Mouse (Mus musculus) spleen, adult 2 months (tissue): ENCODE data around the gene Vamp2. TPM values are rescaled to one million over a fixed set of nuclear protein-coding genes. Genes with fewer than 3 reads are reported as not detected.

ENCODE experiments used
- DNase-seq, 2 experiments: peaks; one replicate each; pipeline versions ENCODE4 v3.0.0 to v3.0.0-alpha.2; 2012 to 2021; ENCODE audit warnings: low spot score in 2 of 2, low read depth in 1 of 2
- H3K27ac ChIP-seq: fragments of 200-500 bp; 2 replicates; pipeline ENCODE4 v1.5.1; 2012; ENCODE audit warnings: low read length, inconsistent platforms; ENCODE audit not compliant: insufficient read depth
- H3K27me3 ChIP-seq: fragments of 200-500 bp; 2 replicates; pipeline ENCODE4 v1.6.1; 2012; ENCODE audit warnings: mild to moderate bottlenecking, moderate library complexity, low read length, inconsistent platforms; ENCODE audit not compliant: control insufficient read depth, insufficient read depth
- H3K36me3 ChIP-seq: fragments of 200-500 bp; 2 replicates; pipeline ENCODE4 v1.6.1; 2012; ENCODE audit warnings: mild to moderate bottlenecking, low read length, inconsistent platforms; ENCODE audit not compliant: control insufficient read depth, insufficient read depth
- H3K4me1 ChIP-seq: fragments of 200-500 bp; 2 replicates; pipeline ENCODE4 v1.6.1; 2011; ENCODE audit warnings: inconsistent platforms; ENCODE audit not compliant: control insufficient read depth, insufficient read depth, insufficient read length
- H3K4me3 ChIP-seq: fragments of 200-500 bp; 2 replicates; pipeline ENCODE4 v1.5.1; 2011; ENCODE audit warnings: mild to moderate bottlenecking, inconsistent platforms; ENCODE audit not compliant: insufficient read depth, insufficient read length; ENCODE audit errors: extremely low read depth
- CTCF ChIP-seq: fragments of 200-500 bp; IDR thresholded peaks from 2 replicates; pipeline ENCODE4 v1.5.1; 2011; ENCODE audit warnings: mild to moderate bottlenecking, inconsistent platforms; ENCODE audit not compliant: insufficient read depth, insufficient read length, insufficient replicate concordance; ENCODE audit errors: extremely low read depth
- POLR2A ChIP-seq: fragments of 200-500 bp; IDR thresholded peaks from 2 replicates; pipeline ENCODE4 v1.6.1; 2011; ENCODE audit warnings: low read depth, low read length, inconsistent platforms
- WGBS: fragments of 180-500 bp; shearing (Covaris S2); methylation state at CpG from one replicate; pipeline ENCODE4 v1.1.7; 2018; 5-methylcytosine and 5-hydroxymethylcytosine counted together
- polyA plus RNA-seq: library from polyadenylated mRNA; depleted of rRNA; stranded (reverse); fragments of >200 nt; gene quantifications from 2 replicates; pipeline ENCODE4 v1.2.3, GENCODE M21; 2012

Gene Vamp2
- polyA plus RNA-seq, 1 experiment, result 94.2 TPM

DNA sequence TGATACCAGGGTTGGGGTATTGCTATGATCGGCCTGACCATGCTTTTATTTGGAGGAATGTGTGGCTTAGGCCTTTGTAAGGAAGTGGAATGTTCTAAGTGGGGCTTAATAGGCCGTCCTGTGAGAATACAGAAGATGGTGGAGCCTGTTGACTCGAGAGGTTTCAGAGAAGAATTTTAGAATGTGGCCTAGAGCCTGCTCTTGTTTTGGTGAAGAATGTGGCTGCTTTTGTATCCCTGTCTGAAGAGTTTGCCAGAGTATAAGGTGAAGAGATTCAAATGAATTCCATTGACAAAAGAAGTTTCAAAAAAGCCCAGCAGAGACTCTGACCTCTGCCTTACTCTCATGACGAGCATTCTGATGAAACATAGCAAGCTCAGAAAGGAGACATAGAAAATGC lies 36.5 kb upstream of the Vamp2 start:
- TF ChIP-seq POLR2A (no peak), CTCF (no peak)
- H3K27me3 ChIP-seq, result no peaks in the 10 kb centered on the region
- no peak overlapping the region for H3K27ac ChIP-seq
- no peak for DNase-seq
- H3K4me1 ChIP-seq, result no peaks in the 10 kb centered on the region
- no peaks in the 10 kb centered on the region for H3K36me3 ChIP-seq
- 92% methylated on average over 4 of the region's 4 CpGs for WGBS
- H3K4me3 ChIP-seq, result no peak overlapping the region

DNA sequence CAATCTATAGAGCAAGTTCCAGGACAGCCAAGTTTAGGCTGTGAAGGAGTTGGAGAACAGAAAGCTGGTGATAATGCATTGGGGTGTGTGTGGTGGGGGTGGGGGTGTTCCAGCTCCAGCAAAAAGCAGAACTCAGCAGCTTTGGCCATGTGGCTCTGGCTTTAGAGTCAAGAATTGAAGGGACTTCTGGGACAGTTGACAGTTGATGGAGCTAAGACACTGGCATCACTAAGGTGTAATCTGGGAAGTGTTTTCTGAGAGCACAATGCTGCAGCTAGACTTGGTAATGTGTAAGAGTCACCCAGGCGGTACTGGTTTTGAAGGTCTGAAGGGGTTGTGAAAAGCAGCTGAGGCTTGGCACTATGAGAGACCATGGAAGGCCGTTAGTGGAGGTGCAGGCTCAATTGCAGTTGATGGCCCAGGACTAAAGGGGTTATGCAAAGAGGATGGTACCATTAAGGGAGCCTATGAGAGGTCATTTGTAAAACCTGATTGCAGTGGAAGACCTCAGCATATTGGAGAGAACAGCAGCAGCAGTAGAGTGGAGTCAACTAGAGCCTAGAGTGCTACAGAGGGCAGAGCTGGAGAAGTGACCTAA lies 35.4 kb upstream of the Vamp2 start:
- no peaks in the 10 kb centered on the region for H3K36me3 ChIP-seq
- 94% methylated on average over 2 of the region's 2 CpGs for WGBS
- DNase-seq, result no peak
- no peaks in the 10 kb centered on the region for H3K27me3 ChIP-seq
- TF ChIP-seq POLR2A (no peak), CTCF (no peak)
- H3K4me3 ChIP-seq, result no peak overlapping the region
- H3K4me1 ChIP-seq, result no peaks in the 10 kb centered on the region
- H3K27ac ChIP-seq, result no peak overlapping the region

DNA sequence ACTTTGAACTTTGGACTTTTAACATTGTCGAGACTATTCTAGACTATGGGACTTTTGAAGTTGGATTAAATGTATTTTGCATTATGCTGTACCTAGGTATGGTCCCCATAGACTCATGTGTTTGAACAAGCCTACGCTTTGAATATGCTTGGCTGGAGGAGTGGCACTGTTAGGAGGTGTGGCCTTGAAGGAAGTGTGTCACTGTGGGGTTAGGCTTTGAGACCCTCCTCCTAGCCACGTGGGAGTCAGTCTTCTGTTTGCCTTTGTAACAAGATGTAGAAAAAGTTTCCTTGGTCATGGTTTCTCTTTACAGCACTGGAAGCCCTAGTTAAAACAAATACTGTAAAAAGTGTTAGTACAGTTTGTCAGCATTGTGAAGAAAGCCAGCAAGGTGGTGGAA lies 34.4 kb upstream of the Vamp2 start:
- H3K27ac ChIP-seq, result no peak overlapping the region
- H3K4me1 ChIP-seq, result 0 out of 2 replicates have a peak, but pooled peaks cover 2% of the 10 kb centered on the region
- TF ChIP-seq POLR2A, result no peak
- no peak for DNase-seq
- no peaks in the 10 kb centered on the region for H3K27me3 ChIP-seq
- no peak overlapping the region for H3K4me3 ChIP-seq
- no peaks in the 10 kb centered on the region for H3K36me3 ChIP-seq
- 41% methylated on average over 3 of the region's 3 CpGs for WGBS

DNA sequence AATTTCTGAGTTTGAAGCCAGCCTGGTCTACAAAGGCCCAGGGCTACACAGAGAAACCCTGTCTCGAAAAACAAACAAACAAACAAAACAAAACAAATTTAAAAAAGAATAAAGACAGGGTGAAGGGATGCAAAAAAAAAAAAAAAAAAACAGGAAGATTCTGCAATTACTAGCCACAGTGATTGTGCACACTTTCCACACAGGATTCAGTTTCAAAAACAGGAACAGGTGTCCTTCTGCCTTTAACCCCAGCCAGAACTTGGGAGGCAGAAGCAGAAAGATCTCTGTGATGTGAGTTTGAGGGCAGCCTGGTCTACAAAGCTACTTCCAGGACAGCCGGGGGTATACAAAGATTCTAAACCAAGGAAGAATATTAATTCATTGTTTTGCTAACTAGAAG lies 30.0 kb upstream of the Vamp2 start:
- DNase-seq, result no peak
- H3K4me3 ChIP-seq, result peak overlapping the region; percentile 76
- H3K36me3 ChIP-seq, result no peaks in the 10 kb centered on the region
- TF ChIP-seq CTCF (no peak), POLR2A (no peak)
- no peaks in the 10 kb centered on the region for H3K27me3 ChIP-seq
- H3K4me1 ChIP-seq, result peaks cover 8% of the 10 kb centered on the region
- H3K27ac ChIP-seq, result peak overlapping the region; percentile 86; the same call in 1 of the 2 replicates
- WGBS, result 63% methylated on average over 2 of the region's 2 CpGs

DNA sequence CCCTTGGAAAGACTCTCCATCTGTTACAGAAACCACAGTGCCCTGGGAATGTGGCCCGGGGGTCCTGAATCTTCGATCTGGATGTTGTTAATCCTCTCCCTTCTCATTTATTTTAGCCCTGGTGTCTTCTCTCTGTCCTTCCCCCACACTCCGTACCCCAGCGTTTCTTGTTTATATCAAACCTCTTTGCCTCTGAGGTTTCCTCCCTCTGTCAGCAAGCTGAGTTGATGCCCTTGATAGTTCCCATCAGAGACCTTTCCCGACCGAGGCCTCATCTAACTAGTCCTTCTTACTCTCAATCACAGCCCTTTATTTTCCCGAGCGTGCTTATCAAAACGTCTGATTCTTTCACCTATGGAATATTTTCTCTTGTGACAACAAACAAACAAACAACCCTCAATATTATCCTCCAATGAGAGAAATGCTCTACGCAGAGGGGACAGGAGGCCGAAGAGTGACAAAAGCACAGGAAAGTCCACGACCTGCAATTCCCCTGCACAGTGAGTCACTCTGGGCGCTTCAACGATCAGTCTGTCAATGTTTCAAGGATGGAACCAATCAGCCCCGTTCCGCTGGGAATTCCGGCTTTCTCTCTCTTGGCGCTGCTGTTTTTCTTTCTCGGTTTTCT lies 29.4 kb upstream of the Vamp2 start:
- Histone ChIP-seq H3K36me3 (no peaks in the 10 kb centered on the region), H3K4me1 (peaks cover 8% of the 10 kb centered on the region), H3K27me3 (no peaks in the 10 kb centered on the region), H3K4me3 (peak overlapping the region; percentile 76), H3K27ac (peak overlapping the region; percentile 86)
- TF ChIP-seq CTCF, result no peak
- no peak for TF ChIP-seq POLR2A
- DNase-seq, result no peak
- 2% methylated on average over 19 of the region's 19 CpGs for WGBS

DNA sequence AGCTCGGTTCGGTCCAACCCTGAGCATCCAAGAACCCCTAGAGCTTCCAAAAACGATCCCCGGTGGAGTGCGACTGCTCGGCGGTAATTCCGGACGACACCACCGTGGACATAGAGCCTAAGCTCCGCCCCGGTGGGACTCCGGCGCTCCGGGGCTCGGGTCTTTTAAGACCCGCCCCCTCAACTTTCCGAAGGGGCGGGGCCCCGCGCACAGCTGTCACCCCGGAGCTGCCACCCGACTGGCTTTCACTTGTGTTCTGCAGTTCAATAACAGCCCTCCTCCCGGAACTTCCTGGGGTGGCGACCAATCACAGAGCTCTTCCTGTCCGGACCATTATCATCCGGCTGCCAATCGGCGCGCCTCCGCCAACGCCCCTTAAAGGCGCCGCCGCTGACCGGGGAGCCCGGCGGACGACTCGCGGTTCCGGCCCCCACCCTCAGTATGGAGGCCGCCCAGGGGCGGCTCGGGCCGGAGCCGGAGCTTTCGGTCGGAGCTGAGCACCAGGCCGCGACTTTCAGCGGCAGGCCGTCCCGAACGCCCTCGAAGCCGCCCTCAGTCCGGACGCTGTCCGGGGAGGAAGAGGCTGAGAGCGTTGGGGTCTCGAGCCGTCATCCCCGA lies 28.8 kb upstream of the Vamp2 start, which contains the start of gene Borcs6:
Gene Borcs6, plus strand, starts transcription at position 361 of the 618 bp plus-strand sequence.
- H3K4me3 ChIP-seq, result peak within 1 kb of the TSS; percentile 92
- TF ChIP-seq CTCF, result no peak
- TF ChIP-seq POLR2A, result peak; percentile 62
- H3K27me3 ChIP-seq, result no peaks in the 10 kb centered on the region
- DNase-seq, result peak; percentile 93
- H3K27ac ChIP-seq, result peak within 1 kb of the TSS; percentile 88
- no peaks in the 10 kb centered on the region for H3K36me3 ChIP-seq
- H3K4me1 ChIP-seq, result peaks cover 8% of the 10 kb centered on the region
- WGBS, result under 1% methylated on average over 61 of the region's 64 CpGs

DNA sequence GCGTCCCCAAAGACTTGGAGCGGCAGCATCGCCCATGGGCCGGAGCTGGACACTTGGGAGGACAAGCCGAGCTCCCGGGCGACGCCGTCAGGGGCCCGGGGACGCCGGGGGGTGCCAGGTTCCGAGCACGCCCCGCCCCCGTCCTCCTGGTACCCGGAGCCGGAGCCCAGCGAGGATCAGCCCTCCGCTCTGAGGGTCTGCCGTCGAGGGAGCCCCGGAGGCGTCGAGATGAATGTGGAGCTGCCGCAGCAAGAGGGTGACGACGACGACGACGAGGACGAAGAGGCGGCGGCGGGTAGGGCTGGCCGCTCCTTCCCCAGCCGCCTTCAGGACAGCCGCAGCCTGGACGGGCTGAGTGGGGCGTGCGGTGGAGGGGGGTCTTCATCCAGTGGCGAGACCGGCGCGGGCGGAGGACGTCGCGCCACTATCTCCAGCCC lies 28.3 kb upstream of the Vamp2 start:
- WGBS, result under 1% methylated on average over 48 of the region's 49 CpGs
- Histone ChIP-seq H3K27me3 (no peaks in the 10 kb centered on the region), H3K36me3 (no peaks in the 10 kb centered on the region), H3K27ac (peak overlapping the region; percentile 88), H3K4me3 (peak overlapping the region; percentile 92), H3K4me1 (peaks cover 8% of the 10 kb centered on the region)
- peak in 1 of 2 experiments; percentile 50 for DNase-seq
- no peak for TF ChIP-seq CTCF
- no peak for TF ChIP-seq POLR2A
